Mouse (Mus musculus) natural killer cell, adult 2 months (primary cell): ENCODE measurements around the gene Tcaf2.
A peak's percentile ranks its signal among the peaks of the same experiment; 100 is the strongest.

Experiments
- DNase-seq, 2 experiments: peaks; one replicate each; pipeline ENCODE4 v3.0.0; 2022; ENCODE audit warnings: low spot score in 2 of 2

Tcaf2 gene

GRCm38 (mm10) chr6:42644912-42645549 is at the start of gene Tcaf2:
Gene Tcaf2, minus strand, starts transcription at chr6:42645254.
- peak; percentile 2 to 4 for DNase-seq

GRCm38 (mm10) chr6:42692517-42693190 is 47.6 kb upstream of the Tcaf2 start:
- DNase-seq, result no peak

- no peak for DNase-seq
Measured at GRCm38 (mm10) chr6:42692154-42692516, 47.1 kb upstream of the Tcaf2 start.

GRCm38 (mm10) chr6:42689761-42690160 is 44.7 kb upstream of the Tcaf2 start:
- no peak for DNase-seq

GRCm38 (mm10) chr6:42687907-42688306 is 42.9 kb upstream of the Tcaf2 start:
- DNase-seq, result no peak

- no peak for DNase-seq
Measured at GRCm38 (mm10) chr6:42680077-42680476, 35.0 kb upstream of the Tcaf2 start.

- DNase-seq, result no peak
Measured at GRCm38 (mm10) chr6:42676011-42676410, 31.0 kb upstream of the Tcaf2 start.

GRCm38 (mm10) chr6:42671767-42672166 is 26.7 kb upstream of the Tcaf2 start:
- no peak for DNase-seq

GRCm38 (mm10) chr6:42667722-42668121 is 22.7 kb upstream of the Tcaf2 start:
- no peak for DNase-seq

- no peak for DNase-seq
Measured at GRCm38 (mm10) chr6:42661739-42662138, 16.7 kb upstream of the Tcaf2 start.

GRCm38 (mm10) chr6:42634393-42634792 is 10.7 kb downstream of the Tcaf2 start:
- no peak for DNase-seq

- no peak for DNase-seq
Measured at GRCm38 (mm10) chr6:42631395-42631794, 13.7 kb downstream of the Tcaf2 start.

- DNase-seq, result no peak
Measured at GRCm38 (mm10) chr6:42616904-42617303, 28.1 kb downstream of the Tcaf2 start.

GRCm38 (mm10) chr6:42612218-42612617 is 32.8 kb downstream of the Tcaf2 start:
- DNase-seq, result no peak

GRCm38 (mm10) chr6:42610954-42611522 is 34.0 kb downstream of the Tcaf2 start:
- DNase-seq, result no peak

- DNase-seq, result no peak
Measured at GRCm38 (mm10) chr6:42597592-42597991, 47.5 kb downstream of the Tcaf2 start, which contains the start of gene Tcaf3. Gene Tcaf3, minus strand, starts transcription at chr6:42597692.

GRCm38 (mm10) chr6:42593138-42593882 is 51.7 kb downstream of the Tcaf2 start:
- DNase-seq, result no peak

GRCm38 (mm10) chr6:42586569-42586968 is 58.5 kb downstream of the Tcaf2 start:
- DNase-seq, result no peak

GRCm38 (mm10) chr6:42583488-42583872 is 61.6 kb downstream of the Tcaf2 start:
- DNase-seq, result peak; percentile 1 to 34

GRCm38 (mm10) chr6:42582741-42583487 is 62.1 kb downstream of the Tcaf2 start:
- DNase-seq, result no peak

GRCm38 (mm10) chr6:42578678-42579077 is 66.4 kb downstream of the Tcaf2 start:
- no peak for DNase-seq

GRCm38 (mm10) chr6:42577433-42577832 is 67.6 kb downstream of the Tcaf2 start:
- no peak for DNase-seq
